Mouse (Mus musculus) myocyte (in vitro differentiated cells): ENCODE data around the gene Cacna1s.

Experiments used
- MAX ChIP-seq: IDR thresholded peaks from one replicate; pipeline ENCODE4 v1.6.1; 2011; ENCODE audit warnings: low read depth, mild to moderate bottlenecking, control low read depth
- POLR2A ChIP-seq: IDR thresholded peaks from one replicate; pipeline ENCODE4 v1.6.1; 2011; ENCODE audit warnings: low read depth, mild to moderate bottlenecking, control low read depth, moderate library complexity; ENCODE audit not compliant: insufficient read length
- REST ChIP-seq: IDR thresholded peaks from one replicate; pipeline ENCODE4 v1.6.1; 2011; ENCODE audit warnings: mild to moderate bottlenecking, control low read depth, moderate library complexity; ENCODE audit not compliant: insufficient read depth, insufficient read length
- TCF12 ChIP-seq: IDR thresholded peaks from one replicate; pipeline ENCODE4 v1.6.1; 2011; ENCODE audit warnings: mild to moderate bottlenecking, control low read depth; ENCODE audit not compliant: poor library complexity, insufficient read depth, severe bottlenecking
- TCF3 ChIP-seq: IDR thresholded peaks from one replicate; pipeline ENCODE4 v1.6.1; 2011; ENCODE audit warnings: low read depth, control low read depth; ENCODE audit not compliant: insufficient read length
- USF1 ChIP-seq: IDR thresholded peaks from one replicate; pipeline ENCODE4 v1.6.1; 2011; ENCODE audit warnings: low read depth, mild to moderate bottlenecking, control low read depth, moderate library complexity

GRCm38 (mm10) chr1:136161333-136161921 lies 108.9 kb downstream of the Cacna1s start:
- TF ChIP-seq REST: no peak
- no peak for TF ChIP-seq POLR2A
- no peak for TF ChIP-seq MAX
- TF ChIP-seq USF1: no peak
- no peak for TF ChIP-seq TCF3
- TF ChIP-seq TCF12: no peak
